ENCODE assay signal across 32 mouse cellular contexts in the genomic region with DNA sequence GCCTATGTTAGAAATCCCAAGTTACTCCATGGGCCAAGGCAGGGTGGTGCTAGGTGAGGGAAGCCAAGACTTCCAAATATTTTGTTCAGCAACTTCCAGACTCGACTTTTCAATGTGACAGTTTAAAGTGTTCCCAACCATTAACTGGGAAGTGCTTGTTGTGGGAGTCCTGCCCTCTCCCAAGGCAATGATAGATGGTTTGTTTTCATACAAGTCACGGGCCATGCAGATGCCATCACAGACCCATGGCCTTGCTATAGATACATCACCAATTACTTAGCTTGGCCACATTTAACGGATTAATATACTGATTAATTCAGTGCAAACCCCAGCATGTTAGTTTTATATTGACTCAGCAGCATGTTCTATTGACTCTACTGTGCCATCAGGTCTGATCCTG.
"Had no signal": no experiment of that assay in that cellular context is flagged by ENCODE, and none has a peak within 500 bp of the region (broad histone marks: within the 10 kb centered on the region; RNA-seq: fewer than 3 reads in every experiment).

No protein-coding gene starts in this region.

- DNase-seq: left cerebral cortex, postnatal 4 days; liver; liver, embryonic 13.5 days; liver, postnatal 0 days; lung, adult 18-20 months; lung, adult 2 months; lung, embryonic 14.5 days; lung, postnatal 10 days; lung, postnatal 14 days; lung, postnatal 36 days; lung, postnatal 4 days; midbrain, embryonic 14.5 days had no signal

- H3K4me2 ChIP-seq: limb, embryonic 12.5 days; limb, embryonic 13.5 days; limb, embryonic 15.5 days; liver, embryonic 11.5 days; liver, embryonic 12.5 days; liver, embryonic 13.5 days; liver, embryonic 15.5 days; lung, embryonic 14.5 days; lung, embryonic 15.5 days; midbrain, embryonic 11.5 days; midbrain, embryonic 12.5 days; midbrain, embryonic 13.5 days; midbrain, embryonic 15.5 days; neural tube, embryonic 12.5 days had no signal

- H3K36me3 ChIP-seq: limb, embryonic 10.5 days; limb, embryonic 12.5 days; limb, embryonic 13.5 days; limb, embryonic 15.5 days; liver, embryonic 12.5 days; liver, embryonic 13.5 days; liver, embryonic 15.5 days; lung, embryonic 15.5 days; midbrain, embryonic 10.5 days; midbrain, embryonic 12.5 days; midbrain, embryonic 13.5 days; midbrain, embryonic 15.5 days; neural tube, embryonic 12.5 days had no signal

- H3K27ac ChIP-seq: limb, embryonic 10.5 days; limb, embryonic 12.5 days; limb, embryonic 13.5 days; limb, embryonic 15.5 days; liver, embryonic 12.5 days; liver, embryonic 13.5 days; liver, embryonic 14.5 days; liver, embryonic 15.5 days; lung, embryonic 15.5 days; macrophage; midbrain, embryonic 10.5 days; midbrain, embryonic 12.5 days; midbrain, embryonic 13.5 days; midbrain, embryonic 15.5 days; neural tube, embryonic 12.5 days had no signal

- H3K4me3 ChIP-seq: limb, embryonic 10.5 days; limb, embryonic 12.5 days; limb, embryonic 13.5 days; limb, embryonic 15.5 days; liver, embryonic 12.5 days; liver, embryonic 13.5 days; liver, embryonic 15.5 days; lung, embryonic 15.5 days; megakaryocyte, embryonic 14.5 days; midbrain, embryonic 10.5 days; midbrain, embryonic 12.5 days; midbrain, embryonic 13.5 days; midbrain, embryonic 15.5 days; myocyte; neural tube, embryonic 12.5 days had no signal

- H3K9me3 ChIP-seq: limb, embryonic 10.5 days; limb, embryonic 12.5 days; limb, embryonic 13.5 days; limb, embryonic 15.5 days; liver, embryonic 13.5 days; liver, embryonic 15.5 days; lung, embryonic 15.5 days; midbrain, embryonic 10.5 days; midbrain, embryonic 12.5 days; midbrain, embryonic 13.5 days; midbrain, embryonic 15.5 days; neural tube, embryonic 12.5 days had no signal

- H3K9ac ChIP-seq: limb, embryonic 12.5 days; limb, embryonic 13.5 days; limb, embryonic 15.5 days; liver, embryonic 12.5 days; liver, embryonic 13.5 days; liver, embryonic 14.5 days; liver, embryonic 15.5 days; liver, postnatal 0 days; lung, embryonic 14.5 days; lung, embryonic 15.5 days; midbrain, embryonic 12.5 days; midbrain, embryonic 13.5 days; midbrain, embryonic 15.5 days; neural tube, embryonic 12.5 days had no signal

- ATAC-seq: liver, embryonic 12.5 days; liver, postnatal 0 days; lung, postnatal 0 days; midbrain, embryonic 13.5 days; midbrain, embryonic 15.5 days; midbrain, embryonic 16.5 days had no signal

- H3K27me3 ChIP-seq: limb, embryonic 12.5 days; limb, embryonic 13.5 days; limb, embryonic 15.5 days; liver, embryonic 12.5 days; liver, embryonic 13.5 days; liver, embryonic 15.5 days; lung, embryonic 15.5 days; megakaryocyte, embryonic 14.5 days; midbrain, embryonic 12.5 days; midbrain, embryonic 13.5 days; midbrain, embryonic 15.5 days; neural tube, embryonic 12.5 days had no signal

- H3K4me1 ChIP-seq: limb, embryonic 12.5 days; limb, embryonic 13.5 days; limb, embryonic 15.5 days; liver, embryonic 13.5 days; megakaryocyte, embryonic 14.5 days; midbrain, embryonic 10.5 days; midbrain, embryonic 12.5 days; midbrain, embryonic 13.5 days; midbrain, embryonic 15.5 days; neural tube, embryonic 12.5 days had no signal
